Mouse (Mus musculus) midbrain, embryonic 15.5 days (tissue): ENCODE results near the gene Soat2. TPM values are rescaled to one million over a fixed set of nuclear protein-coding genes. Genes with fewer than 3 reads are reported as not detected.

ENCODE experiments used
- ATAC-seq: fragments of 200-750 bp; cut with Nextera tagmentation; replicated peaks from 2 replicates; pipeline ENCODE4 v1.8.0; 2017; ENCODE audit warnings: moderate TSS enrichment
- H3K27ac ChIP-seq: fragments of 300-500 bp; sonication (generic); 2 replicates; pipeline ENCODE4 v1.5.1; 2015; ENCODE audit warnings: mild to moderate bottlenecking, inconsistent platforms
- H3K27me3 ChIP-seq: fragments of 300-500 bp; sonication (generic); replicated peaks from 2 replicates; pipeline ENCODE4 v1.6.1; 2015; ENCODE audit warnings: inconsistent platforms
- H3K36me3 ChIP-seq: fragments of 300-500 bp; sonication (generic); replicated peaks from 2 replicates; pipeline ENCODE4 v1.6.1; 2015; ENCODE audit warnings: inconsistent platforms
- H3K4me1 ChIP-seq: fragments of 300-500 bp; sonication (generic); 2 replicates; pipeline ENCODE4 v1.6.1; 2015; ENCODE audit warnings: inconsistent platforms
- H3K4me2 ChIP-seq: fragments of 300-500 bp; sonication (generic); 2 replicates; pipeline ENCODE4 v1.6.1; 2015; ENCODE audit warnings: inconsistent platforms, mild to moderate bottlenecking, moderate library complexity
- H3K4me3 ChIP-seq: fragments of 300-500 bp; sonication (generic); 2 replicates; pipeline ENCODE4 v1.5.1; 2015; ENCODE audit warnings: mild to moderate bottlenecking, inconsistent platforms
- H3K9ac ChIP-seq: fragments of 300-500 bp; sonication (generic); 2 replicates; pipeline ENCODE4 v1.6.1; 2015; ENCODE audit warnings: mild to moderate bottlenecking, inconsistent platforms
- H3K9me3 ChIP-seq: fragments of 300-500 bp; sonication (generic); 2 replicates; pipeline ENCODE4 v1.6.1; 2016; ENCODE audit warnings: inconsistent platforms
- WGBS: fragments of 180-500 bp; shearing (Covaris S2); methylation state at CpG from one replicate; pipeline ENCODE4 v1.1.7; 2015; ENCODE audit warnings: mixed read lengths; 5-methylcytosine and 5-hydroxymethylcytosine counted together
- polyA plus RNA-seq: library from polyadenylated mRNA; unstranded; fragments of >200 nt; fragmentation: Nextera tagmentation; extraction: Ambion mirVana; gene quantifications from 2 replicates; pipeline ENCODE4 v1.2.1, GENCODE M21; 2015

Gene Soat2
- polyA plus RNA-seq, 1 experiment from 2014 or later: not detected

DNA sequence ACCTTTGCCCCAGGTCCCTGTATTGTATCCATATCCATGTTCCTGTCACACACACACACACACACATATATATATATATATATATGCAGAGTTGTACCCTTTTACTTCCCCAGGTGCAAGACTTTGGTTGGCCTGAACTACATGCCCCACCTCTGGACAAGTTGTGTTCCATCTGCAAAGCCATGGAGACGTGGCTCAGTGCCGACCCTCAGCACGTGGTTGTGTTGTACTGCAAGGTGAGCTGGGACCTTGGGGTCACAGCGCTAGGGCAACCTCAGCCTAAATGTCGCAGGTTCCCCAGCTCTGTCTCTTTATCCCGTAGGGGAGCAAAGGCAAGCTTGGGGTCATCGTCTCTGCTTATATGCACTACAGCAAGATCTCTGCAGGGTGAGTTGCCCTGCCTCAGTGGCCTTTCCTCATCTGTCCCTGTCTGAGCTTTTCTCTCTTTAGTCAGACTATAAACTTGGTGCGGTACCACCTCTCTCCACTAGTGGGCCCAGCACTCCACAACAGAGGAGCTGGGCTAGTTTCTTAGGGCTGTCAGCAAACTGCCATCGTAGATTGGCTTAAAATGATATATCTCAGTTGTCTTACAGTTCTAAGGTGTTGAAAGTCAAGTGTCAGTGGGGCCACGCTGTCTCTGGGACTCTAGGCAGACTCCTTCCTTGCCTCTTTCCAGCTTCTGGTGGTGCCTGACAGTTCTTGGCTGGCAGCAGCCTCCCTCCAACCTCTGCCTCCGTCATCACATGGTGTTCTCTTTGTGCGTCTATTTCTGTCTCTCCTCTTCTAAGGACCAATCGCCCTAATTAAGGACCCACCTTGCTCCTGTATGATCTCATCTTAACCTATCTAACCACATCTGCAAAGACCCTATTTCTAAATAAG, 42.4 kb upstream of the Soat2 start:
- Histone ChIP-seq H3K9me3 (no peaks in the 10 kb centered on the region), H3K27me3 (peaks cover 33% of the 10 kb centered on the region), H3K9ac (no peak overlapping the region), H3K4me3 (no peak overlapping the region), H3K4me1 (peaks cover 31% of the 10 kb centered on the region), H3K36me3 (no peaks in the 10 kb centered on the region), H3K4me2 (peak overlapping the region; percentile 58), H3K27ac (no peak overlapping the region)
- ATAC-seq: no peak
- 30% methylated on average over 13 of the region's 13 CpGs for WGBS

DNA sequence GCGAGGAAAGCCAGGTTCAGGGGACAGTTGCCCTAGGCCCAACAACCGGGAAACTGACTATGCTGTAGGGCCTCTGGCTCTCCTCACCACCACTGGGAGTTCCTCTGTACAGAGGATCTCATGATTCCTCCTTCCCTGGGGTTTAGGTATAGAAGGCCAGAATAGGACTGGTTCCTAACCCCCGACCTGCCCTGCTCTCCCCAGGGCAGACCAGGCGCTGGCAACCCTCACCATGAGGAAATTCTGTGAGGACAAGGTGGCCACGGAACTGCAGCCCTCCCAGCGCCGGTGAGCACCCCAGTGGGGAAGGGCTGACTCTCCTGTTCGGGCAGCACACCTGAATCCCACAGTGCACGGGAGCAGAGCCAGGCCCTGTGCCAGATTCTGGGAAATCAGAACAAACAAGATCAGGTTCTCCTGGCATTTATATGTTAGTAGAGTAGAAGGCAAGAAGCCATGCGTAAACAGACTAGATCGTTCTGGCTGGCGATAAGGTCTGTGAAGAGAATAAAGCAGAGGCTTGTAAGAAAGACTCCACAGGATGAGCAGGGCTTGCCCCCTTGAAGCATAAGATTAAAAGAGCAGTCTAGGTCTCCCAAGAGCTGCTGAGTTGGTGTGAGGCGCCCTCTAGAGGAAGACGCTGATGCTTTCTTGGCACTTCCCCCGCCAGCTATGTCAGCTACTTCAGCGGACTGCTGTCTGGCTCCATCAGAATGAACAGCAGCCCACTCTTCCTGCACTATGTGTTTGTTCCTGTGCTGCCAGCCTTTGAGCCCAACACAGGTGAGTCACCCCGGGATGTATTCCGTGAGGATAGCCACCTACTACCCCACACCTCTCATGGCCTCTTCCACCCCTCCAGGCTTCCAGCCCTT, 41.4 kb upstream of the Soat2 start:
- ATAC-seq: peak; percentile 12; the same call in 1 of the 2 replicates
- Histone ChIP-seq H3K4me3 (no peak overlapping the region), H3K36me3 (no peaks in the 10 kb centered on the region), H3K27me3 (peaks cover 33% of the 10 kb centered on the region), H3K4me1 (peaks cover 21% of the 10 kb centered on the region), H3K27ac (no peak overlapping the region), H3K4me2 (no peak overlapping the region), H3K9ac (no peak overlapping the region), H3K9me3 (no peaks in the 10 kb centered on the region)
- 51% methylated on average over 18 of the region's 18 CpGs for WGBS

DNA sequence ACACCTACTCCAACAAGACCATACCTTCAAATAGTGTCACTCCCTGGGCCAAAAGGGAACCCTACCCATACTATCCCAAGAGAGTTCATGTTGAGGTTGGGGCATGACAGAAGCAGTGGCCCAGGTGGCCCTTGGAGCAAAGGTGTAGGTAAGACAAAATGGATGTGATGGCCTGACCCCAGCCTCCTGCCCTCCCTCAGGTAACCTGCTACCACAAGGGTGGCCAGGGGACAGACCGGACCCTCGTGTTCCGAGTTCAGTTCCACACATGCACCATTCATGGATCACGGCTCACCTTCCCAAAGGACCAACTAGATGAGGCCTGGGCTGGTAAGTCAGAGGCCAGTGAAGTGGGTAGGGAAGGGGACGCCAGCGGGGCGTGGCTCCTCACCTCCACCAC, 40.1 kb upstream of the Soat2 start:
- Histone ChIP-seq H3K4me3 (no peak overlapping the region), H3K9ac (no peak overlapping the region), H3K36me3 (no peaks in the 10 kb centered on the region), H3K9me3 (no peaks in the 10 kb centered on the region), H3K27ac (no peak overlapping the region), H3K4me2 (no peak overlapping the region), H3K27me3 (peaks cover 26% of the 10 kb centered on the region), H3K4me1 (peaks cover 19% of the 10 kb centered on the region)
- 93% methylated on average over 7 of the region's 7 CpGs for WGBS
- no peak for ATAC-seq

DNA sequence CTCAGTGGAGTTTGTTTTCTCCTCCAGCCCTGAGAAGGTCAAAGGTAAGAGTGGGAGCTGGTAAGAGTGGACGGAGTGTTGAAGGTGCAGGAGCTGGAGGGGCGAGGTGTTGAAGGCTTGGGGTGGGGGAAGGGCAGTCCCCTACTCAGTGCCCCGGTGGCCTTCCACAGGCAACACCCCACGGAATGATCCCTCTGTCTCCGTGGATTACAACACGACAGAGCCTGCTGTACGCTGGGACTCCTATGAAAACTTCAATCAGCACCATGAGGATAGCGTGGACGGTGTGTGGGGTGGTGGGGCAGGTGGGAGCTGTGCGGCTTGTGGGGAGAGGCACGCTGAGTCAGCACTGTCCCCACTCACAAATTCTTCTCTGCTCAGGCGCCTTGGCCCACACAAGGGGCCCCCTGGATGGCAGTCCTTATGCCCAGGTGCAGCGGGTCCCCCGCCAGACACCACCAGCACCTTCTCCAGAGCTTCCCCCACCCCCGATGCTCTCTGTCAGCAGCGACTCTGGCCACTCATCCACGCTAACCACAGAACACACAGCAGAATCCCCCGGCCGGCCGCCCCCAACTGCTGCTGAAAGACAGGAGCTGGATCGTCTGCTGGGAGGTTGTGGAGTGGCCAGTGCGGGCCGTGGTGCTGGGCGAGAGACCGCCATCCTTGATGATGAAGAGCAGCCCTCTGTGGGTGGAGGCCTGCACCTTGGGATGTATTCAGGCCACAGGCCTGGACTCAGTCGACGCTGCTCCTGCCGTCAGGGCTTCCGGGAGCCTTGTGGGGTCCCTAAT, 39.4 kb upstream of the Soat2 start:
- Histone ChIP-seq H3K9ac (no peak overlapping the region), H3K27ac (no peak overlapping the region), H3K9me3 (no peaks in the 10 kb centered on the region), H3K36me3 (peaks cover 3% of the 10 kb centered on the region; the same call in 1 of the 2 replicates), H3K27me3 (peaks cover 19% of the 10 kb centered on the region), H3K4me3 (no peak overlapping the region), H3K4me1 (peaks cover 19% of the 10 kb centered on the region), H3K4me2 (no peak overlapping the region)
- WGBS: 73% methylated on average over 29 of the region's 29 CpGs
- no peak for ATAC-seq

DNA sequence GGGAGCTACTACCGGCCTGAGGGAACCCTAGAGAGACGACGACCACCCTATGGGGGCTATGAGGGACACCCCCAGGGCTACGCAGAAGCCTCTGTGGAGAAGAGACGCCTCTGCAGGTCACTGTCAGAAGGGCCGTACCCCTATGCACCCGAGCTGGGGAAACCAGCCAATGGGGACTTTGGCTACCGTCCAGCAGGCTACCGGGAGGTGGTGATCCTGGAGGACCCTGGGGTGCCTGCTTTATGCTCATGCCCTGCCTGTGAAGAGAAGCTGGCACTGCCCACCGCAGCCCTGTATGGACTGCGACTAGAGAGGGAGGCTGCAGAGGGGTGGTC, 38.9 kb upstream of the Soat2 start:
- Histone ChIP-seq H3K4me3 (no peak overlapping the region), H3K4me2 (no peak overlapping the region), H3K9ac (no peak overlapping the region), H3K9me3 (no peaks in the 10 kb centered on the region), H3K36me3 (peaks cover 8% of the 10 kb centered on the region; the same call in 1 of the 2 replicates), H3K27ac (no peak overlapping the region), H3K27me3 (peaks cover 14% of the 10 kb centered on the region), H3K4me1 (peaks cover 19% of the 10 kb centered on the region)
- ATAC-seq: no peak
- WGBS: 76% methylated on average over 11 of the region's 11 CpGs

DNA sequence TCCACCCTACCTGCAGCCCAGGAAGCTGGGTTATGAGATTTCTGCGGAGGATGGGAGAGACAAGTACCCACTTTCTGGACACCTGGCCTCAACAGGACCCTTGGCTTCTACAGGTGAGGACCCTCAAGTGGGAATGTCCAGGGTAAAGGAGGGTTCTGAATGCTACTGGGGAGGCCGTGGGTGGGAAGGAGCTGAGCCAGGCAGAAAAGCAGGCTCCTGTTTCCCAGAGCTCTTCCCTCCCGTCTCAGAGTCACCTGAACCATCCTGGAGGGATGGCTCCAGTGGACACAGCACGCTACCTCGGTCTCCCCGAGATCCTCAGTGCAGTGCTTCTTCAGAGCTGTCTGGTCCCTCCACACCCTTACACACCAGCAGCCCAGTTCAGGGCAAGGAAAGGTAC, 38.1 kb upstream of the Soat2 start:
- H3K9ac ChIP-seq: no peak overlapping the region
- ATAC-seq: no peak
- no peaks in the 10 kb centered on the region for H3K9me3 ChIP-seq
- peaks cover 12% of the 10 kb centered on the region for H3K4me1 ChIP-seq
- no peak overlapping the region for H3K27ac ChIP-seq
- no peak overlapping the region for H3K4me2 ChIP-seq
- H3K27me3 ChIP-seq: peaks cover 7% of the 10 kb centered on the region
- H3K36me3 ChIP-seq: peaks cover 13% of the 10 kb centered on the region
- 81% methylated on average over 6 of the region's 6 CpGs for WGBS
- no peak overlapping the region for H3K4me3 ChIP-seq

DNA sequence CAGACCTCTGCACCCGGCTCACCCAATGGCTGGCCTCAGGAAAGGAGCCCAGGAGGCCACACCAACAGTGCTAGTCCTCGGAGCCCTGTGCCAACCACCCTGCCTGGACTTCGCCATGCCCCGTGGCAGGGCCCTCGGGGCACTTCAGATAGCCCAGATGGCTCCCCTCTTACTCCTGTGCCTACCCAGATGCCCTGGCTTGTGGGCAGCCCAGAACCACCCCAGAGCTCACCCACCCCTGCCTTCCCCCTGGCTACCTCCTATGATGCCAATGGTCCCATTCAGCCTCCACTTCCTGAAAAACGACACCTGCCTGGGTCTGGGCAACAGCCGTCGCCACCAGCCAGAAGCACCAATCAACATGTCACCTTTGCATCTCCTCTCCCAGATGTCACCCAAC, 37.5 kb upstream of the Soat2 start:
- H3K4me1 ChIP-seq: peaks cover 5% of the 10 kb centered on the region; the same call in 1 of the 2 replicates
- no peak for ATAC-seq
- no peak overlapping the region for H3K4me3 ChIP-seq
- no peak overlapping the region for H3K4me2 ChIP-seq
- H3K27ac ChIP-seq: no peak overlapping the region
- no peak overlapping the region for H3K9ac ChIP-seq
- H3K27me3 ChIP-seq: peaks cover under 1% of the 10 kb centered on the region; the same call in 1 of the 2 replicates
- peaks cover 18% of the 10 kb centered on the region for H3K36me3 ChIP-seq
- H3K9me3 ChIP-seq: no peaks in the 10 kb centered on the region
- 87% methylated on average over 8 of the region's 8 CpGs for WGBS

DNA sequence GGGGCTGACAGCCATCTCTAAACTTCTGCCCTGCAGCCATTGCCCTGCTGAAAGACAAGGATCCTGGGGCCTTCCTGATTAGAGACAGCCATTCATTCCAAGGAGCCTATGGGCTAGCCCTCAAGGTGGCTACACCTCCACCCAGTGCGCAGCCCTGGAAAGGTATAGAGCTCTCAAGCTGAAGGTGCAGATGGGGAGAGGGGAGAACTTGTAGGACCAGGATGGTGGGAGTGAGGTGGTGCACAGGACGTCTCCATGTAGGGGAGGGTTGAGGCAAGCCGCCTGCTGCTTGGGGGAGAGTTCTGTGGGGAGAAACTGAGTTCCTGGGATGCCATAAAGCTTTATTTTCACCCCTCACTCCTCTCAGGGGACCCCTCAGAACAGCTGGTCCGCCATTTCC, 36.7 kb upstream of the Soat2 start:
- Histone ChIP-seq H3K4me3 (no peak overlapping the region), H3K27ac (no peak overlapping the region), H3K4me2 (no peak overlapping the region), H3K9ac (no peak overlapping the region), H3K27me3 (no peaks in the 10 kb centered on the region), H3K36me3 (peaks cover 25% of the 10 kb centered on the region), H3K9me3 (no peaks in the 10 kb centered on the region), H3K4me1 (peaks cover 2% of the 10 kb centered on the region; the same call in 1 of the 2 replicates)
- 90% methylated on average over 4 of the region's 4 CpGs for WGBS
- ATAC-seq: no peak

DNA sequence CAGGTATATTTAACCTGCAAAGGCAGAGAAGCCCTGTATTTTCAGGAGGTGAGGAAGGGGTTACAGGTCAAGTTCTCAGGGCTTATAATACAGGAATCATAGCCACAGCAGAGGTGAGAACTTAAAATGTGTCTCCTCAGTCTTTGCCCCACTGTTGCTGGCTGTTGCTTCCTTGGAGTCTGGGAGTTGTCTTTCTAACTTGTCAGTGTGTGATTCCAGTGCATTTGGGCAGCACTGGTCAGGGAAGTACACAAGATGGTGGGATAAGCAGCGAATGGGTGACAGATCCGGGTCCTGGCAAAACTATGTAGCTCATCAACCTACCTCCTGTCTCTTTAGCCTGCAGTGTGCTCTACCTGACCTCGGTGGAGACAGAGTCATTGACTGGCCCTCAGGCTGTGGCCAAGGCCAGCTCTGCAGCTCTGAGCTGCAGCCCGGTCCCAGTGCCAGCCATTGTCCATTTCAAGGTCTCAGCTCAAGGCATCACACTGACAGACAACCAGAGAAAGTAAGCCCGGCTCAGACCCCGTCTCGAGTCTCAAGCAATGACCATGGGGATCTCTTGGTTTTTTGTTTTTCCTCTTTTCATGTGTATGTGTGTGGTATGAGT, 35.6 kb upstream of the Soat2 start:
- Histone ChIP-seq H3K9me3 (no peaks in the 10 kb centered on the region), H3K4me3 (no peak overlapping the region), H3K9ac (no peak overlapping the region), H3K27ac (no peak overlapping the region), H3K27me3 (no peaks in the 10 kb centered on the region), H3K4me1 (peaks cover 2% of the 10 kb centered on the region; the same call in 1 of the 2 replicates), H3K4me2 (no peak overlapping the region), H3K36me3 (peaks cover 36% of the 10 kb centered on the region)
- 86% methylated on average over 7 of the region's 7 CpGs for WGBS
- ATAC-seq: no peak

DNA sequence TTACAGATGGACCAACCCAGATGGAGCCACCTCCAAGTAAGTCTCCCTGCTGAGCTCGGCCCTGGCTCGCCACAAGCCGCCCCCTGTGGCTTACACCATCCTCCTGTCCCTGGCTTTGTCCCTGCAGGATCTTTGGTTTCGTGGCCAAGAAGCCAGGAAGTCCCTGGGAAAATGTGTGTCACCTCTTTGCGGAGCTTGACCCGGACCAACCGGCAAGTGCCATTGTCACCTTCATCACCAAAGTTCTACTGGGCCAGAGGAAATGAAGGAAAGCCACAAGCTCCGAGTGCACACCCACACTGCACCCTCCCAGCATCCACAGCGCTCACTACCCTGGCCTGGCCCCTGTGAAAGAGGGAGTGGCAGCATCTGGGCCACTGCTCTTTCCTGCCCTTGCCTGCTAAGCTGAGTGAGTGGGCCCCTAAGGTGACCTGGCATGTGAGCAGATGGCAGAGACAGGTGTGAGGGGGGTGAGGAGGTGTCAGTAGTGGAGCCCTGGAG, 34.5 kb upstream of the Soat2 start:
- 0 out of 2 replicates have a peak overlapping the region, but pooled peaks have one; percentile 28 for H3K27ac ChIP-seq
- no peaks in the 10 kb centered on the region for H3K9me3 ChIP-seq
- H3K4me2 ChIP-seq: no peak overlapping the region
- no peak for ATAC-seq
- no peaks in the 10 kb centered on the region for H3K27me3 ChIP-seq
- no peak overlapping the region for H3K4me3 ChIP-seq
- WGBS: 67% methylated on average over 9 of the region's 9 CpGs
- H3K4me1 ChIP-seq: peaks cover 2% of the 10 kb centered on the region; the same call in 1 of the 2 replicates
- H3K9ac ChIP-seq: no peak overlapping the region
- H3K36me3 ChIP-seq: peaks cover 44% of the 10 kb centered on the region

DNA sequence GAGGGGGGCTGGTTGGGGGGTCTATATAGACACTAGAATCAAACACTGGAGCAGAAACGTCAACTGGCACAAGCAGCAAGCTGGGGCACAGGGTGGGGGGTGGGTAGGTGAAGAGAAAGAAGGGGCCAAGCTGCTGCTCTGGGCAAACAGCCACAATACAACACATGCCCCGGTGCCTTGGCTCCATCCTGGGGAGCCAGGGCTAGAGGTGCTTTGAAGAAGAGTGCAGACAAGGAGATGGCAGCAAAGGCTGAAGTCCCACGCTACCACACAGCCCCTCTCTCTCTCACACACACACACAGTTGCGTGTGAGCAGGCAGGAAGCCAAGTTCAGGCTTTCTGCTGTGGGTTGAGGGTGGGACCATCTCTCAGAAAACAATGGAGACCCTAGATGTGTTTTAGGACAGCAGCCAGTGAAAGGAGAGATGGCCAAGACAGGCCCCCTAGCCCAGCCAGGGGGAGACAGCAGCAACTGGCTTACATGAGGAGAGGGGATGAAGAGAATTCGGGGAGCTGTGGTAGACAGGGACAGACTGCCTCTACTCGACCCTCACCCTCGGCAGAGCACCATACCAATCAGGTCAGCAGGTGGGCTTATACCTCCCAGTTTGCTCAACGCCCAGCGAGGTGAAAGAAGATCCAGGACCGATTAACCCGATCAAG, 33.4 kb upstream of the Soat2 start:
- H3K9me3 ChIP-seq: no peaks in the 10 kb centered on the region
- peaks cover 53% of the 10 kb centered on the region for H3K36me3 ChIP-seq
- H3K4me1 ChIP-seq: peaks cover 2% of the 10 kb centered on the region; the same call in 1 of the 2 replicates
- H3K27ac ChIP-seq: peak overlapping the region; percentile 56
- H3K4me3 ChIP-seq: no peak overlapping the region
- H3K9ac ChIP-seq: no peak overlapping the region
- H3K4me2 ChIP-seq: no peak overlapping the region
- 65% methylated on average over 11 of the region's 11 CpGs for WGBS
- H3K27me3 ChIP-seq: no peaks in the 10 kb centered on the region
- ATAC-seq: peak; percentile 57
